Mouse (Mus musculus): Measurements from ENCODE around the gene Tmem60.

- TF ChIP-seq CTCF (conservative IDR thresholded peaks at IDR 0.05; ENCODE audit: low read length) (no peak), NANOG (IDR thresholded peaks at IDR 0.05; ENCODE audit: borderline replicate concordance, low read length) (no peak), POU5F1 (IDR thresholded peaks at IDR 0.05; ENCODE audit: borderline replicate concordance, low read length) (no peak)
Observed at GRCm38 (mm10) chr5:20873146-20873545, 8.8 kb upstream of the Tmem60 start.
